Mouse (Mus musculus) lung, postnatal 14 days (tissue): ENCODE data around the gene Fads3.

ENCODE experiments used
- DNase-seq: peaks from one replicate; pipeline ENCODE4 v3.0.0; 2021

Fads3 gene

GRCm38 (mm10) chr19:10054361-10055075, 13.1 kb downstream of the Fads3 start:
- no peak for DNase-seq

DNA sequence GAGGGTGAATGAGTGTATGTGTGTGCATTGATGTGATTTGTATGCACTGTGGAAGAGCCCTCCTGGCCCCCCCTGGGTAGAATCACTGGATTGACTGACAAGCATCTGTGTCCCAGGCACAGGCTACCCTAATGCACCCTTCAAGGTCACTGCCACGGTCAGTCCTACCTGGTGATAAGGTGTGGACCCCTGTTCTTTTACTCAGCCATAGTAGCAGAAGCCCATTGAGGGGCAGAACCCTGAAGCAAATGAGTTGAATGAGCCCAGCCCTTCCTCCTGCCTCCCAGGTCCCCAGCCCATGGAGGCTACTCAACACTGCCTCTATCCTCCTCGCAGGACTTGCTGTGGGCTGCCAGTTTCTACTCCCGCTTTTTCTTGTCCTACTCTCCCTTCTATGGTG, 13.9 kb downstream of the Fads3 start:
- no peak for DNase-seq

DNA sequence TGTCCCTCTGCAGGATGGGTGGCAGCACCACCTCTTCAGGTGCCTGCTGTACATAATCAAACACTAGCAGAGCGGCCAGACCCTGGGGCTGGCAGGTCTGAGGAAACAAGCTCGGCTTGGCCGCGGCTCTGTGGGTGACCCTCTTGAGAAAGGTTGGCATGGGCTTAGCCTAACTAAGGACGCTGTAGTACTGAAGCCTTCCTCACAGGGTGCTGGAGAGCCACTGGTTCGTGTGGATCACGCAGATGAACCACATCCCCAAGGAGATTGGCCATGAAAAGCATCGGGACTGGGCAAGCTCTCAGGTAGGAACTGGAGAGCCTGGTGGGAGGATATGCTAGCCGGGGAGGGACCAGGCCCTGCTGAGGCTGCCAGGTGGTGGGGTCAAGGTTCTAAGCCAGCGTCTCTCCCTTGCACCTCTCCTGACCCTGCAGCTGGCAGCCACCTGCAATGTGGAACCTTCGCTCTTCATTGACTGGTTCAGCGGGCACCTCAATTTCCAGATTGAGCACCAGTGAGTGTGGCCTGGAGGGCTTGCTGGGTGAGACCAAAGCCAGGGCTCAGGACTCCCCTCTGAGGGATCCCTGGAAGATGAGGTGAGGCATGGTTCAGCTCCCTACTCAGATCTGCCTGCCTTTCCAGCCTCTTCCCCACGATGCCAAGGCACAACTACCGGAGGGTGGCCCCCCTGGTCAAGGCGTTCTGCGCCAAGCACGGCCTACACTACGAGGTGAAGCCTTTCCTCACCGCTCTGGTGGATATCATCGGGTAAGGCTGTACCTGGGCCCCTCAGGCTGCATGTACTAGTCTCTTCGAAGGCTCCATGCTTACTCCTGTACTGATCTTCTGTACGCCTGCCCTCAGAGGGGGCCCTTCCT, 14.7 kb downstream of the Fads3 start:
- DNase-seq: no peak

GRCm38 (mm10) chr19:10056686-10057085, 15.3 kb downstream of the Fads3 start:
- no peak for DNase-seq

- peak; percentile 63 for DNase-seq
These were observed 16.4 kb downstream of the Fads3 start for GRCm38 (mm10) chr19:10057486-10058351.

GRCm38 (mm10) chr19:10058352-10058825, 17.0 kb downstream of the Fads3 start:
- DNase-seq: no peak

GRCm38 (mm10) chr19:10058876-10059427, 17.6 kb downstream of the Fads3 start:
- DNase-seq: no peak

GRCm38 (mm10) chr19:10059911-10060567, 18.7 kb downstream of the Fads3 start:
- DNase-seq: peak; percentile 67

GRCm38 (mm10) chr19:10060783-10061590, 19.6 kb downstream of the Fads3 start:
- DNase-seq: no peak

GRCm38 (mm10) chr19:10061624-10062023, 20.3 kb downstream of the Fads3 start:
- no peak for DNase-seq

GRCm38 (mm10) chr19:10062292-10062691, 20.9 kb downstream of the Fads3 start:
- DNase-seq: no peak

DNA sequence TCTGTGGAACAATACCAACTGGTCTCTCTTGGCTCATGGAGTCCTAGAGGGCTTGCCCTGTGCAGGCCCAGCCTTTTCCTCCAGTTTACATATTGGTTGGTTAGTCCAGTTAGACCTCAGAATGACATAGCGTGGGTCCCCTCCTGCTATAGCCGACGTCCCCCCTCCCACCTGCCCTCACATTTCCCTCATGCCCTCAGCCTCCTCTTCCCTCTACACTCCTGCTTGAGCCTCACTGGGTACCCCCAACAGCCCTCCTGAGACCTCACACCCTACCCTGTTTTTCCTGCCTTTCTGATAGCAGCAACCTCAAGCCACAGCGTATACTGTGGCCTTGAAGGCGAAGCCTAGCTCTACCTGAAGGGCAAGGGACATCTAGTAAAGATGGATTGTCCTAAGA, 21.5 kb downstream of the Fads3 start:
- DNase-seq: no peak

DNA sequence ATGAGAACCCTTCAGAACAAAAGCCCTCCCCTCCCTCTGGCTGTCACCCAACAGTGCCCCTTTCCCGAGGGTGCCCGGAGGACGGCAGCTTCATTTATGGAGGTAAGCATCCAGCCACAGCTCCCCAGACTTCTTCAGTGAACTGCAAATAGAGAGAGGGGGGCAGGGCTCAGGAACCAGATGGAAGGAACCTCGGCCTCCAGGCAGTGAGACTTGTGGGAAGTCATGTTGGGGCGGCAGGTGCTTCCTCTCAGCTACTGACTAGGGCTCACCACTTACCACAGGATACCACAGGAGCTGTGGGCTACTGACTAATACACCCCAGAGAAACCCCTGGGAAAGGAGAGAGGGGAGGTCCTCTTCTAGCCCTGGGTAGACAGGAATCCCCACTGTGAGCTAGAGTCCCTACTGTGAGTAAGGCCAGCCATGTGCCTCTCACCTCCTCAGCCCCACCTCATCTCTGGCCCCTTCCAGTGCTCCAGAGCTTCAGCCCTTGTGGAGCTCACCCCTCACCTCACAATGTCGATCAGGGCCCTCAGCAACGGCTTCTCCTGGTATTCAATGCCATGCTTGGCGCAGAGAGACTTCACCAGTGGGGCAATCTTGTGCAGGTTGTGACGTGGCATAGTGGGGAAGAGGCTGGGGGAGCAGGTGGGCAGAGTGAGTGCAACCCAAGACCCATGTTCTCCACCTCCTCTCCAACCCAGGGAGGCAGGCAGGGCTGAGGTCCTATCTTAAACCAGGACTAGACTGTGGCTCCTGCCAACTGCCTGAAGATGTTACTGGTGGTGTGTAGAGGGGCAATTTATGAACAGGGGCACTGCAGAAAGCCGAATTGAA, 23.0 kb downstream of the Fads3 start:
- no peak for DNase-seq

DNA sequence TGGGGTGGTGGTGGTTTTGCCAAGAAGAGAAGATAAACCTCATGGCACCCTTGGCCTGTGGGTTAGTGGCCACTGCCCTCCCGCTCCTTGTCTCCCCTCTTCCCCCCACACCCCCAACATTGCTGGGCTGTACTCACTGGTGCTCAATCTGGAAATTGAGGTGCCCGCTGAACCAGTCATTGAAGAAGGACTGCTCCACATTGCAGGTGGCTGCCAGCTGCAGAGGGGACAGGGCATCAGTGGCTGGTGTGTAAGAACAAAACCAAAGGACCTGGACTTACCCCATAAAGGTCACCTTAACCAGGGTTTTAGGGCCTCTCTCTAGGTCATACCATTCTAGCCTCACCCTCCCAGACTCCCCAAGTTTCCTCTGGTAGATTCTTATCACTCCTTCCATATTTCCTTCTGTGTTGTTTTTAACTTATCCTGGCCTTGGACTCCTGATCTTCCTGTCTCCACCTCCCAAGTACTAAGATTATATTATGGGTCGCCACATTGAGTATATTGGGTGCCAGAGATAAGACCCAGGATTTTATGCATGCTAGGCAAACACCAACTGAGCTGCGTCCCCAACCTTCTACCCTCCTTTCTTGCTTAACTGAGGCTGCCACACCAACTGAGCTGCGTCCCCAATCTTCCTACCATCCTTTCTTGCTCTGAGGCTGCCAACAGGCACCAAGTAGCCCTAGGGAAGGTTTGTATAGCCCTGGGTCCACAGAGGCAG, 24.3 kb downstream of the Fads3 start:
- no peak for DNase-seq

DNA sequence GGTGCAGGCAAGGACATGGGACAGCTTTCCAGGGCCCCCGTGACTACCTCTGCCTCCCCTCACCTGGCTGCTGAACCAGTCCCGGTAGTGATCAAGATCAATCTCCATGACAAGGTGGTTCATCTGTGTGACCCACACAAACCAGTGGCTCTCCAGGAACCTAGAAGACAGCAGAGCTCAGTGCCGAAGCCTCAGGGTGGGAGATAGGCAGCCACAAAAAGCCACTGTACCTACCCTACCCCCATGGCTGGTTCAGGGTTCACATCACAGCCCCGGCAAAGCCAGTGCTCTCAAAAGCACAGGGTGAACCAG, 24.8 kb downstream of the Fads3 start:
- DNase-seq: no peak

GRCm38 (mm10) chr19:10066502-10066901, 25.1 kb downstream of the Fads3 start:
- no peak for DNase-seq

GRCm38 (mm10) chr19:10067701-10068100, 26.3 kb downstream of the Fads3 start:
- DNase-seq: no peak

- DNase-seq: no peak
These were observed 29.0 kb downstream of the Fads3 start for GRCm38 (mm10) chr19:10070186-10070980.

DNA sequence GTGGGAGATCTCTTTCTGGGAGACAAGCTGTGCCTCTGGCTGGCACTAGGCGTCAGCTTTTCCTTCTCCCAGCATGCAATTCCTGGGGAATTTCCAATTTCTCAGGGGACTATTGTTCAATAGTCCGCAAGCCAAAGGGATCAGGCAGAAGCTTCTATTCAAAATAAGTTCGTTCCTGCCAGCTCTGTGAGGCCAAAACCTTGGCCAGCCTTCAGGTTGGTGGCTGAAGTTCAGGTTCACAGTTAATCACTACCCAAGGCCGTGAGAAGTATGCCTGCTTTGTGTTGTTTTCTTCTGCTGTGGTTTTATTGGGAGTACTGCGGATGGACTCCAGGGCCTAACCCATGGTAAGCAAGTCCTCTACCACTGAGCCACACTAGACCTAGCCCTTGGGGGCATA, 29.8 kb downstream of the Fads3 start:
- no peak for DNase-seq
